Mouse (Mus musculus) erythroblast, embryonic 14.5 days (primary cell): Measurements from ENCODE around the gene Rab40c. TPM values are rescaled to one million over a fixed set of nuclear protein-coding genes. Genes with fewer than 3 reads are reported as not detected.
"Not testable (repeated sequence)": the region's sequence is repeated elsewhere in the genome, so short reads cannot be mapped to it uniquely, and the experiment has no call there.

Source experiments
- H3K27me3 ChIP-seq: 2 replicates; pipeline ENCODE4 v1.6.1; 2012; ENCODE audit warnings: inconsistent platforms; ENCODE audit not compliant: control insufficient read depth
- H3K36me3 ChIP-seq: 2 replicates; pipeline ENCODE4 v1.6.1; 2012; ENCODE audit warnings: mild to moderate bottlenecking, inconsistent platforms; ENCODE audit not compliant: control insufficient read depth
- H3K4me1 ChIP-seq: 2 replicates; pipeline ENCODE4 v1.6.1; 2012; ENCODE audit warnings: inconsistent platforms; ENCODE audit not compliant: control insufficient read depth
- H3K4me3 ChIP-seq: replicated peaks from 2 replicates; pipeline ENCODE3; 2012; ENCODE audit warnings: moderate library complexity, mild to moderate bottlenecking, inconsistent platforms
- H3K9me3 ChIP-seq: 2 replicates; pipeline ENCODE4 v1.6.1; 2012; ENCODE audit warnings: low read length, inconsistent platforms, mixed read lengths; ENCODE audit not compliant: control insufficient read depth
- GATA1 ChIP-seq: IDR thresholded peaks from 2 replicates; pipeline ENCODE4 v1.6.1; 2012; ENCODE audit warnings: low read length, inconsistent platforms, mixed read lengths
- TAL1 ChIP-seq: IDR thresholded peaks from 3 replicates; pipeline ENCODE4 v1.6.1; 2012; ENCODE audit warnings: low read length, inconsistent platforms, mixed read lengths
- polyA plus RNA-seq: library from polyadenylated mRNA; stranded (reverse); fragments of >175 nt; gene quantifications from 2 replicates; pipeline ENCODE4 v1.2.3, GENCODE M21; 2012

The Rab40c gene
- polyA plus RNA-seq, 1 experiment = 0.68 TPM

DNA sequence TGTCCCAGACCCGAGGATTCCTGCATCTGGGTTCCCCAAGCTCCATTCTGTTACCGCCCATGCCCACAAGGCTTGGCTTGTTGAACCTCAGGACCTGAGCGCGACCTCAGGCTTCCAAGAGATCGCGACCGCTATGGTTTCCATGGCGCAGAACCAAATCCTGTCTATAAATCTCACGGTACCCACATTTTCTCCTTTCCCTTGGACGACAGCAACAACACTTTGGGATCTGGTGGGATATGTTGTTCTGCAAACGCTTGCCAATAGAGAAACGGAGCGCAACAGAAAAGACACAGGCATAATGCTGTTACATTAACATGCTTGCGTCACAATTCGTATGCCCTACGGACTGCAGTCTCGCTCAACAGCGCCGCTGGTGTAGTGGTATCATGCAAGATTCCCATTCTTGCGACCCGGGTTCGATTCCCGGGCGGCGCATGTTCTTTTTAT is 44.8 kb downstream of the Rab40c start, which contains the start of gene Mettl26:
TSS of gene Mettl26 (plus strand) at position 354 of the 450 bp plus-strand sequence.
- H3K9me3 ChIP-seq = no peaks in the 10 kb centered on the region
- TF ChIP-seq TAL1 = no peak
- TF ChIP-seq GATA1 = no peak
- peaks cover 47% of the 10 kb centered on the region for H3K4me1 ChIP-seq
- peaks cover 27% of the 10 kb centered on the region for H3K36me3 ChIP-seq
- no peaks in the 10 kb centered on the region for H3K27me3 ChIP-seq
- peak within 1 kb of the TSS; percentile 73 for H3K4me3 ChIP-seq

GRCm38 (mm10) chr17:25874148-25874720 is 45.3 kb downstream of the Rab40c start:
- Histone ChIP-seq H3K4me3 (peak overlapping the region; percentile 73), H3K4me1 (peaks cover 47% of the 10 kb centered on the region), H3K36me3 (peaks cover 22% of the 10 kb centered on the region), H3K27me3 (no peaks in the 10 kb centered on the region), H3K9me3 (no peaks in the 10 kb centered on the region)
- no peak for TF ChIP-seq GATA1
- no peak for TF ChIP-seq TAL1

DNA sequence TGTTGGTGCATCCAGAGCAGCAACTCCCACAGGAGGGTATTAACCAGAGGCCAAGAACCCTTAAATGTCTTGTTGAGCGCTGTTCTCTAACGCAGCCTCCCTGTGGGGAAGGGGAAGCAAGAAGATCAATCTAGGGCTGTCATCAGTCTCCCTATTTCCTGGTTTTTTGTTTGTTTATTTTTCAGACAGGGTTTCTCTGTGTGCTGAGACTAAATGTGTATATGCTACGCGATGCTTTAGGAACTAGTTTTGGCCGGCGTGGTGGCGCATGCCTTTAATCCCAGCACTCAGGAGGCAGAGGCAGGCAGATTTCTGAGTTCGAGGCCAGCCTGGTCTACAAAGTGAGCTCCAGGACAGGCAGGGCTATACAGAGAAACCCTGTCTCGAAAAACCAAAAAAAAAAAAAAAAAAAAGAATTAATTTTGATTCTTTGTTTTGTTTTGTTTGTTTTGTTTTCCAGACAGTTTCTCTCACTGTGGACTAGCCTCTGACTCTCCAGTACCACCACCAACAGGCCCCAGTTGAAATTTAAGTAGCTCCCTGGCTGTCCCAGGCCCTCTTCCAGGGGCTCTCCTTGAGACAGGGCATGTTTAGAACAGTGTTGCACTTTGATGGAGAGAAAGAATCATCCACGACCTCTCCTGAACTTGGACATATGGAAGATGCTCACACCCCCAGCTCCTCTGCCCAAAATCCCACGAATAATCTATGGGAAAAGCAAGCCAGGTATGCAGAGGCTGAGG is 46.0 kb downstream of the Rab40c start:
- TF ChIP-seq GATA1 = no peak
- no peak for TF ChIP-seq TAL1
- H3K4me3 ChIP-seq = peak overlapping the region; percentile 73
- peaks cover 49% of the 10 kb centered on the region for H3K4me1 ChIP-seq
- H3K27me3 ChIP-seq = no peaks in the 10 kb centered on the region
- no peaks in the 10 kb centered on the region for H3K9me3 ChIP-seq
- H3K36me3 ChIP-seq = peaks cover 15% of the 10 kb centered on the region

- TF ChIP-seq TAL1 (no peak), GATA1 (no peak)
- no peaks in the 10 kb centered on the region for H3K9me3 ChIP-seq
- no peaks in the 10 kb centered on the region for H3K27me3 ChIP-seq
- H3K4me3 ChIP-seq = no peak overlapping the region
- peaks cover 57% of the 10 kb centered on the region for H3K4me1 ChIP-seq
- H3K36me3 ChIP-seq = peaks cover 6% of the 10 kb centered on the region
Measured at GRCm38 (mm10) chr17:25872676-25873075, 46.9 kb downstream of the Rab40c start.

DNA sequence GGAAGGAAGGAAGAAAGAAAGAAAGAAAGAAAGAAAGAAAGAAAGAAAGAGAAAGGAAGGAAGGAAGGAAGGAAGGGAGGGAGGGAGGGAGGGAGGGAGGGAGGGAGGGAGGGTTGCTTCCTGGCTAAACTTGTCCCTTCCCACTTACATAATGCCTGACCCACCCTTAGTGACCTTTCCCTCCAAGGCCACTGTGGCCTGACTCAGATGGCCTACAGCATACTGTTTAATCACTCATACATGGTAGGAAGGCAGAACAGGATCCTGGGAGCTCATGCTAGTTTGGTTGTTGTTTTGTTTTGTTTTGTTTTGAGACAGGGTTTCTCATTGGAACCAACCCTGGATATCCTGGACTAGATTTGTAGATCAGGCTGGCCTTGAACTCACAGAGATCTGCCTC is 48.0 kb downstream of the Rab40c start:
- H3K36me3 ChIP-seq, H3K4me3 ChIP-seq, H3K27me3 ChIP-seq, H3K9me3 ChIP-seq: not testable (repeated sequence)
- peaks cover 59% of the 10 kb centered on the region for H3K4me1 ChIP-seq

DNA sequence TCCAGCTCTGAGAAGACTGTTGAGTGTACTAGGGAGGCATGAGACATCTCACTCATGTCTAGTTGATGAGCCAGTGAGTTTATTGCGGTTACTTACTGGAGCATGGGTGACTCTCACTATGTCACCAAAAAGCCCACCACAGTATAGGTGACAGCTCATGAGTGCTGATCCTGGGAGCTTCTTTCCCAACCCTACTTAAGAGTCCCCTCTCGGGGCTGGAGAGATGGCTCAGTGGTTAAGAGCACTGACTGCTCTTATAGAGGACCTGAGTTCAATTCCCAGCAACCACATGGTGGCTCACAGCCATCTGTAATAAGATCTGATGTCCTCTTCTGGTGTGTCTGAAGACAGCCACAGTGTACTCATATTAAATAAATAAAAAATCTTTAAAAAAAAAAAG is 49.6 kb downstream of the Rab40c start:
- H3K4me1 ChIP-seq = peaks cover 56% of the 10 kb centered on the region
- no peaks in the 10 kb centered on the region for H3K27me3 ChIP-seq
- peaks cover 10% of the 10 kb centered on the region for H3K36me3 ChIP-seq
- H3K9me3 ChIP-seq = no peaks in the 10 kb centered on the region
- TF ChIP-seq TAL1 = no peak
- TF ChIP-seq GATA1 = no peak
- no peak overlapping the region for H3K4me3 ChIP-seq

GRCm38 (mm10) chr17:25869498-25869897 is 50.0 kb downstream of the Rab40c start:
- Histone ChIP-seq H3K4me3 (no peak overlapping the region), H3K9me3 (no peaks in the 10 kb centered on the region), H3K4me1 (peaks cover 55% of the 10 kb centered on the region), H3K27me3 (no peaks in the 10 kb centered on the region), H3K36me3 (peaks cover 14% of the 10 kb centered on the region)
- TF ChIP-seq TAL1 (no peak), GATA1 (no peak)

- Histone ChIP-seq H3K27me3 (no peaks in the 10 kb centered on the region), H3K36me3 (peaks cover 22% of the 10 kb centered on the region), H3K9me3 (no peaks in the 10 kb centered on the region), H3K4me3 (peak within 1 kb of the TSS; percentile 67), H3K4me1 (peaks cover 48% of the 10 kb centered on the region)
- no peak for TF ChIP-seq TAL1
- TF ChIP-seq GATA1 = no peak
Measured at GRCm38 (mm10) chr17:25868601-25869191, 50.8 kb downstream of the Rab40c start, which contains the start of gene Mcrip2. Gene Mcrip2 (minus strand): TSS chr17:25868764.

DNA sequence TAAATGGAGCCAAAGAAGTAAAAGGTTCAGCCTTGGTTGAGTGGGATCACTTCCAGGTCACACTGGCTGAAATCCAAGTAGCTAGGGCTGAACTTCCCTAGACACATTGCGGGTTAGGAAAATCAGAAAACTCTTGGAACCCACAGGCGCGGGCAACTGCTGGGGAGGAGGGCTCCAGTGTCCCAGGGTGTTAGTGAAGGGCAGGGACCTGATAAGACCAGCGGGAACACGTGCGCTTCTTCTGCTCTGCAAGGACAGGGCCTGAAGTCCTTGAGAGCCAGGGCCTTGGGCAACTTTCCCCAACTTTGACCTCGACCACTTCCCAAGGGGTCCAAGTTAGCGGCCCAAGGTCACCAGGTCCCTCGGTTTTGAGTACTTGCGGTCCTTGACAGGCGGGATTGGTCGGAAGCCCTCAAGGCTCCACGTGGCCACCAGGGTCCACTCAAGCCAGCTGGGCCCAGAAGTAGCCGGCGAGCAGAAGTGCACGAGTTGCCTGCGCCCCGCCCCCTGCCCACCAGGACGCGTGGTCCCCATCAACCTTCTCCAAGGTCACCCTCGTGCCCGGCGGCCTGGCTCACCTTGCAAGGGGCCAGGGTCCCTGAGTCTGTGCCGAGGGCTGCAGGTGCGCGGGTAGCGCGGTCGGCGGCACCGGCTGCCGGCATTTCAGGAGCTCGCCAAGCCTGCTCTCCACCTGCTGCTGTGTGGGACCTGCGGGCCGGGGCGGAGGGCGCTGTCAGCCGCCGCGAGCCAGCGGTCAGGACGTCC is 51.5 kb downstream of the Rab40c start:
- H3K4me1 ChIP-seq = peaks cover 46% of the 10 kb centered on the region

More for the DNA sequence above, 51.5 kb downstream of the Rab40c start:
- Histone ChIP-seq H3K27me3 (no peaks in the 10 kb centered on the region), H3K36me3 (peaks cover 26% of the 10 kb centered on the region), H3K9me3 (no peaks in the 10 kb centered on the region), H3K4me3 (peak overlapping the region; percentile 67)
- TF ChIP-seq GATA1 = no peak
- no peak for TF ChIP-seq TAL1
